Mouse (Mus musculus) forebrain, embryonic 10.5 days (tissue): ENCODE data around the gene Klhl25. TPM values are rescaled to one million over a fixed set of nuclear protein-coding genes. Genes with fewer than 3 reads are reported as not detected.
"Not testable (repeated sequence)": the region's sequence is repeated elsewhere in the genome, so short reads cannot be mapped to it uniquely, and the experiment has no call there.

Experiments used
- DNase-seq: peaks from one replicate; pipeline ENCODE4 v3.0.0-alpha.2; 2017; ENCODE audit warnings: low spot score; ENCODE audit errors: extremely low spot score
- H3K27ac ChIP-seq: fragments of 300-500 bp; sonication (generic); 2 replicates; pipeline ENCODE4 v1.5.1; 2016; ENCODE audit warnings: mild to moderate bottlenecking
- H3K27me3 ChIP-seq: fragments of 300-500 bp; sonication (generic); 2 replicates; pipeline ENCODE4 v1.6.1; 2016; ENCODE audit warnings: mild to moderate bottlenecking; ENCODE audit not compliant: poor library complexity, severe bottlenecking
- H3K36me3 ChIP-seq: fragments of 300-500 bp; sonication (generic); replicated peaks from 2 replicates; pipeline ENCODE4 v1.6.1; 2016; ENCODE audit warnings: mild to moderate bottlenecking, moderate library complexity
- H3K4me1 ChIP-seq: fragments of 300-500 bp; sonication (generic); 2 replicates; pipeline ENCODE4 v1.6.1; 2016
- H3K4me3 ChIP-seq: fragments of 300-500 bp; sonication (generic); 2 replicates; pipeline ENCODE4 v1.5.1; 2016; ENCODE audit warnings: mild to moderate bottlenecking, moderate library complexity
- H3K9me3 ChIP-seq: fragments of 300-500 bp; sonication (generic); 2 replicates; pipeline ENCODE4 v1.6.1; 2016; ENCODE audit warnings: mild to moderate bottlenecking, moderate library complexity
- WGBS: fragments of 180-500 bp; shearing (Covaris S2); methylation state at CpG from one replicate; pipeline ENCODE4 v1.1.7; 2016; 5-methylcytosine and 5-hydroxymethylcytosine counted together
- polyA plus RNA-seq: library from polyadenylated mRNA; unstranded; fragments of >200 nt; fragmentation: Nextera tagmentation; extraction: Ambion mirVana; gene quantifications from 2 replicates; pipeline ENCODE4 v1.2.1, GENCODE M21; 2016

The Klhl25 gene
- polyA plus RNA-seq, 1 experiment from 2014 or later, result 24.2 TPM

DNA sequence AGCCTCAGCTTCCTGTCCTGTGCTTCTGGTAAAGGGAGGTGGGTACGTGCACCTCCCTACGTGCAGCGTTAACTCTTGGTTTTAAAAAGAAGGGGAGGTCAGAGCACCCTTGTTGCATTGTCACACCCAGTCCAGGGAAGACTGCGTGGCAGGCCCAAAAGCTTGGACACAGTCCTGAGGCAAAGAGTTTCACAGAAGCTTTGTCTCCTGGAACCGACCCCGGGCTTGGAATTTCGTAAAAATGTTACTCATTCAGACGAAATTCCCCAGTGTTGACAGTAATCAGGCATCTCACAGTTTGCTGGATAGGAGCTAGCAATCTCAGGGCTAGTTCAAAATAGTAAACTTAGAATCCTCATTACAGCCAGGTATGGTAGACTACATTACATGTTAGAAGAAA, 45.6 kb downstream of the Klhl25 start:
- WGBS, result 92% methylated on average over 8 of the region's 8 CpGs
- no peaks in the 10 kb centered on the region for H3K36me3 ChIP-seq
- H3K4me3 ChIP-seq, result no peak overlapping the region
- no peak overlapping the region for H3K27ac ChIP-seq
- DNase-seq, result no peak
- H3K9me3 ChIP-seq, result no peaks in the 10 kb centered on the region
- no peaks in the 10 kb centered on the region for H3K27me3 ChIP-seq
- no peaks in the 10 kb centered on the region for H3K4me1 ChIP-seq

- no peak for DNase-seq
- no peak overlapping the region for H3K4me3 ChIP-seq
- H3K36me3 ChIP-seq, result no peaks in the 10 kb centered on the region
- H3K27me3 ChIP-seq, result no peaks in the 10 kb centered on the region
- H3K9me3 ChIP-seq, result no peaks in the 10 kb centered on the region
- H3K27ac ChIP-seq, result no peak overlapping the region
- 89% methylated on average over 5 of the region's 5 CpGs for WGBS
- no peaks in the 10 kb centered on the region for H3K4me1 ChIP-seq
These were observed 48.9 kb downstream of the Klhl25 start for GRCm38 (mm10) chr7:75897041-75897440.

DNA sequence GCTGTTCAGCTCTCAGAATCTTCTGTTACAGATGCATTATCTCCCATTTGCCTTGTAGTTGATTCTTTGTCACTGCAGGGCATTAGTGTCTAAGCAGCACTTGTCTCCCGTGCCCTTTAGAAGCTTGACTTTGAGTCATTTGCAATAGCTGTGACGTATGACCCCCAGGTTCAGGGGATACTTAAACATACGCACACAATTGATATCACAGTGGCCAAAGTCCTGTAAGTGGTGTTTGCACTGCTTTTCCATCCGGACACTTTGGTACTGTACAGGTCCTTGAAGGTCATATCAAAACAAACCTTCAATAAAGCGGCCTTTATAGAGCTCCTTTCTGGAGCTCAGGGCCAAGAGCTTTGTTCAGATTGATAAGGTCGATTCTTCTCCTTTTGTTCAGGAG, 51.0 kb downstream of the Klhl25 start:
- Histone ChIP-seq H3K4me1 (no peaks in the 10 kb centered on the region), H3K4me3 (no peak overlapping the region), H3K27ac (no peak overlapping the region), H3K9me3 (no peaks in the 10 kb centered on the region), H3K36me3 (no peaks in the 10 kb centered on the region), H3K27me3 (no peaks in the 10 kb centered on the region)
- 77% methylated on average over 6 of the region's 6 CpGs for WGBS
- DNase-seq, result no peak

DNA sequence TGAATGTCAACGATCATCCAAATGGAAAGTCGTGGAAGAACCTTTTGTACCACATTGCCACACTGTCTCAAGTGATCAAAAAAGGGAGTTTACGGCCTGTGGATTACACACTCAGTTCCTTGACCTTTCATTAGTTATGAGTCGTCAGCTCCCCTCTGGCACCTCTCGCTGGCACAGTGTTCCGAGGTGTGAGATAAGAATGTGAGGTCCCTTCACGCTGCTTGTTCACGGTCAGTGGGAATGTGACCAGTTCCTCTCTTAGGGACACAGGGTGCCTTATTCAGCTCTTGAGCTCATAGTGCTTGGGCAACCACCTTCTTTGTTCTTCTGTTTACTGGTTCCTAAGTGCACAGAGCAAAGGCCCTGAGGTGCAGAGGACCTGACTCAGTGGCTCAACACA, 51.4 kb downstream of the Klhl25 start:
- Histone ChIP-seq H3K27ac (no peak overlapping the region), H3K4me1 (no peaks in the 10 kb centered on the region), H3K36me3 (no peaks in the 10 kb centered on the region), H3K4me3 (no peak overlapping the region), H3K9me3 (no peaks in the 10 kb centered on the region), H3K27me3 (no peaks in the 10 kb centered on the region)
- 66% methylated on average over 8 of the region's 8 CpGs for WGBS
- DNase-seq, result no peak

- H3K4me3 ChIP-seq, result no peak overlapping the region
- H3K27me3 ChIP-seq, result no peaks in the 10 kb centered on the region
- no peaks in the 10 kb centered on the region for H3K4me1 ChIP-seq
- H3K9me3 ChIP-seq, result no peaks in the 10 kb centered on the region
- 70% methylated on average over 4 of the region's 4 CpGs for WGBS
- no peak overlapping the region for H3K27ac ChIP-seq
- no peak for DNase-seq
- H3K36me3 ChIP-seq, result no peaks in the 10 kb centered on the region
These were observed 51.8 kb downstream of the Klhl25 start for GRCm38 (mm10) chr7:75899954-75900353.

- Histone ChIP-seq H3K4me3 (no peak overlapping the region), H3K27me3 (no peaks in the 10 kb centered on the region), H3K4me1 (peaks cover 1% of the 10 kb centered on the region), H3K9me3 (no peaks in the 10 kb centered on the region), H3K27ac (no peak overlapping the region), H3K36me3 (no peaks in the 10 kb centered on the region)
- DNase-seq, result no peak
- WGBS, result 50% methylated on average over 2 of the region's 2 CpGs
These were observed 57.0 kb downstream of the Klhl25 start for GRCm38 (mm10) chr7:75905145-75905544.

- WGBS, result 21% methylated on average over 11 of the region's 11 CpGs
- H3K4me3 ChIP-seq, result peak overlapping the region; percentile 40
- H3K27ac ChIP-seq, result peak overlapping the region; percentile 75
- H3K27me3 ChIP-seq, result no peaks in the 10 kb centered on the region
- H3K4me1 ChIP-seq, result peaks cover 13% of the 10 kb centered on the region
- no peaks in the 10 kb centered on the region for H3K9me3 ChIP-seq
- no peaks in the 10 kb centered on the region for H3K36me3 ChIP-seq
- DNase-seq, result peak; percentile 71
These were observed 62.0 kb downstream of the Klhl25 start for GRCm38 (mm10) chr7:75910035-75910651.

DNA sequence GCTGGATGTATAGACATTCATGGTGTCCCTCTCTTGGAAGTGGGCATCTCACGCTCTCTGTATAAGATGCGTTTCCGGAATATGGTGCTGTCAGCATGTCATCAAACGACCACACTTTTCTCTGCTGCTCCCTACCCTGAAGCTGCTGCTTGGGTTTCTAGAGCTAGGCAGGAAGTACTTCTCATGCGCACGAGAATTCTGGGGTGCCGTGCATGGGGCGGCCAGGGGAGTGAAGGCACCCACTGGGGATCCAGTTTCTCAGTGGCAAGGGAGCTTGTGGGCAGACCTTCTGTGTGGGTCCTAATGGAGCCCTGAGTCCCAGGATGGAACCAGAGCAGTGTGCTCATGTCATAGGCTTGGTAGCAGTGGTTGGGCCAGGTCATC, 62.5 kb downstream of the Klhl25 start:
- Histone ChIP-seq H3K4me3 (peak overlapping the region; percentile 40), H3K9me3 (no peaks in the 10 kb centered on the region), H3K27ac (peak overlapping the region; percentile 75), H3K4me1 (peaks cover 13% of the 10 kb centered on the region), H3K27me3 (no peaks in the 10 kb centered on the region), H3K36me3 (no peaks in the 10 kb centered on the region)
- DNase-seq, result no peak
- 84% methylated on average over 8 of the region's 8 CpGs for WGBS

GRCm38 (mm10) chr7:75913952-75914351, 65.8 kb downstream of the Klhl25 start:
- no peaks in the 10 kb centered on the region for H3K9me3 ChIP-seq
- H3K27me3 ChIP-seq, result no peaks in the 10 kb centered on the region
- 3% methylated on average over 7 of the region's 7 CpGs for WGBS
- H3K36me3 ChIP-seq, result no peaks in the 10 kb centered on the region
- peaks cover 13% of the 10 kb centered on the region for H3K4me1 ChIP-seq
- H3K4me3 ChIP-seq, result no peak overlapping the region
- peak; percentile 88 for DNase-seq
- peak overlapping the region; percentile 35; the same call in 1 of the 2 replicates for H3K27ac ChIP-seq

- DNase-seq, H3K27ac ChIP-seq, H3K4me3 ChIP-seq, H3K9me3 ChIP-seq, H3K36me3 ChIP-seq, H3K27me3 ChIP-seq, H3K4me1 ChIP-seq: not testable (repeated sequence)
- WGBS, result 89% methylated on average over 3 of the region's 3 CpGs
These were observed 67.4 kb downstream of the Klhl25 start for GRCm38 (mm10) chr7:75915550-75915949.

GRCm38 (mm10) chr7:75917662-75918061, 69.6 kb downstream of the Klhl25 start:
- no peak overlapping the region for H3K4me3 ChIP-seq
- H3K9me3 ChIP-seq, result no peaks in the 10 kb centered on the region
- no peak for DNase-seq
- no peaks in the 10 kb centered on the region for H3K27me3 ChIP-seq
- H3K4me1 ChIP-seq, result peaks cover 6% of the 10 kb centered on the region
- WGBS, result 88% methylated on average over 4 of the region's 4 CpGs
- no peaks in the 10 kb centered on the region for H3K36me3 ChIP-seq
- H3K27ac ChIP-seq, result no peak overlapping the region

DNA sequence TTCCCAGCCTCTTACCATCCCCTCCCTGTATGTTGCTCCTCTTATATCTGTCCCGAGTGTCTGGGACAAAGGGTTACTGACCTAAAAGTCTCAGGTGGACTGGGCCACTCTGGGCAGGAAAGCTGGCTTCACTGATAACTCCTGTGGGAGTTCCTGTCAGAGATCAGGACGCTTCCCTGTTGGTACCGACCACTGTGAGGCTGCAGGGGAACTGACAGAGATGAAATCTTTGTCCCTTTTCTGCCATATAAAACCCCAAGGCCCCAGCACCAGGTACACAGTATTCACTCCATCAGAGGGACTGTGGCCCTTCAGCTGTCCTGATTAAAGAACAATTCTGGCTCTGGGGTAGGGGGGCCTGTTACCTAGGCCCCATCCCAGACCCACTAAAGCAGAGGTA, 71.6 kb downstream of the Klhl25 start:
- not testable (repeated sequence) for H3K27me3 ChIP-seq, H3K4me1 ChIP-seq, H3K9me3 ChIP-seq, H3K4me3 ChIP-seq, DNase-seq, H3K36me3 ChIP-seq, H3K27ac ChIP-seq
- WGBS, result 70% methylated on average over 3 of the region's 3 CpGs
